Mouse (Mus musculus): ENCODE results near the gene Sema5b.

Sema5b gene

DNA sequence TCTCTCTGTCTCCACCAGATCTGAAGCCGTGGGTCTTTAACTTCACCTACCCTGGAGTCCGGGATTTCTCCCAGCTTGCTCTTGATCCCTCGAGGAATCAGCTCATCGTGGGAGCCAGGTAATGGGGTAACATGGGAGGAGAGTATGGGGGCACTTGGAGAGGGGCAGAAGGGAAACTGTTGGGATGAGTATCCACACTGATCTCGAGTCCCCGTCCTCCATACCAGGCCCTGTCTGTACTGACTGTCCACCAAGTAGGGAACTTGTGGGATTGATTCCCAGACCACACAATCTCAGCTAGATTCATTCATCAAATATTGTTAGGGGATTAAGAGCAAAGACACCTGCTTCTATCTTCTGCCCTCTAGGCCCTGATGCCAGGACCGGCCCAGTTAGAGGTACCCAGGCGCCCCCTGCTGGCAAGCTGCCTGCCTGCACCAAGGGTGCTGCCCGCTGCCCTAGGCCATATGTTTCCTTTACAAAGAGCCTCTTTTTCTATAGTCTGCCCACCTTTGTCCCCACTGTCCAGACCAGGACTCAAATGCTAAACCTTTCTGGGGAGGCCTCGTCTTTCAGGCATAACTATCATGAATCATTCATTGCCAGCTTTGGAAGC is 87.2 kb downstream of the Sema5b start:
- peak; percentile 20 for DNase-seq (ENCODE audit: extremely low spot score, low read depth, low spot score)

DNA sequence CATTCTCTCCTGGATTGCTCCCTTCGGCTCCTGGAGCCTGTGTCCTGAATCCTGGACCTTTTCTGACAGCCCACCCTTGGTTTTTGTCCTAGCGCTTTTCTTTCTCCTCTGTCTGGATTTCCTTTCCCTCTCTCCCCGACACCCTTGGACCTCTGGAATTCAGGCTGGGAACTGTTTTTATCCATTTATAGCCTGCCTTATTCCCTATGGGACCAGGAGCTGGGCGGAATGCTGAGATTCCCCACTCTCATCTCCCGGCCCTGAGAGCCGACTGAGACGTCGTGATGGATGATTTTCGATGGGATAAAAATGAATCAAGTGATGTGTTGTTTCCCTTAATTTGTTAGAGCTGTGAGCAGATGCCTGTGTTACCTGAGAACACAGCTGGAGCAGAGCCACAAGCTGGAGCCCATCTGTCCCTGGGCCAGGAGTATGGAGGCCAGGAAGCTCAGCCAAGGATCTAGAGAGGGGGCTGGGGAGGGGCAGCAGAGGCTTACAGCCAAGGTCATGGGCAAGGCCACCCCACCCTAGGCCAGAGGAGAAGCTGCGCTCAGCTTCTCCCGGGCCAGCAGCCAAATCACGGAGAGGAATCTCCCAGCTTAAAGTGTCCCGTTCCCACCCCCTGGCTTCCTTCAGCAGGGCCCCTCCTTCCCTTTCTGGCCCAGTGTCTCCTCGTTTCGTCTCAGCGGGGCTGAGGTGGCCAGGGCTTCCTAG is 89.7 kb downstream of the Sema5b start:
- no peak for DNase-seq (ENCODE audit: extremely low spot score, low read depth, low spot score)

DNA sequence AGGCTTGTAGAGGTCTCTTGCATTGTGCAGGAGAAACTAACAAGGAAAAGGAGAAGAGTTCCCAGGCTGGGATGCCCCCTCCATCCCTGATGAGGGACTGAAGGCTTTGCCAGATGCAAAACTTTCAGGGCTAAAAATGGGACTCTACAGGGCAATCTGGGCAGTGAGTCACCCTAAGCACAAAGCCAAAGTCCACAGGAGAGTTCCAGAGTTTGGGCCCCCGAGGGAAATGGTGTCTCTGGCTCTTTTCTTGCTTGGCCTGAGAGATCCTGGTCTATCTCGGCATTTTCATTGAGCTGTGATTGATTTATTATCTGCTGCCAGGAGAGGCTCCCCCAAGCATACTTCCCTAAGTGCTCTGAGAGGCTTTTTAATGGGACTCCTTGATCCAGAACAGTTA is 92.1 kb downstream of the Sema5b start:
- no peak for DNase-seq (ENCODE audit: extremely low spot score, low read depth, low spot score)

DNA sequence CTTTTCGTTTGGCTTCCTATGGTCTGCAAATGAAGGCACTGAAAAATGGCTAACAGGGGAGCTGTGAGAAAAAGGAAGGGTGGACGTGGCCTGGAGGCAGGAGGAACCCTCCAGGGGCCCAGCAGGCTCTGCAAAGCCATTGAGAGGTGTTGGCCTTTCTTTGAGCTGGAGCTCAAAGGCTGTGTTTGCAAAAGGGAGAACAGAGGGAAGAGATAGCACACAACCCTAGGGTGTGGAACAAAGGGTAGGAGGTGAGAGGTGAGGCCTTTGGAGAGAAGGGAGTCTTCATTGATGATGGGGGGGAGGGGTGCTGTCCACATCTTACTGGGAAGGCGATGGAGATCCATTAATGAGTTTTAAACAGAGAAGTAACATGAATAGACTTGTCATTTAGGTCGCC is 94.0 kb downstream of the Sema5b start:
- DNase-seq (ENCODE audit: extremely low spot score, low read depth, low spot score) = no peak

DNA sequence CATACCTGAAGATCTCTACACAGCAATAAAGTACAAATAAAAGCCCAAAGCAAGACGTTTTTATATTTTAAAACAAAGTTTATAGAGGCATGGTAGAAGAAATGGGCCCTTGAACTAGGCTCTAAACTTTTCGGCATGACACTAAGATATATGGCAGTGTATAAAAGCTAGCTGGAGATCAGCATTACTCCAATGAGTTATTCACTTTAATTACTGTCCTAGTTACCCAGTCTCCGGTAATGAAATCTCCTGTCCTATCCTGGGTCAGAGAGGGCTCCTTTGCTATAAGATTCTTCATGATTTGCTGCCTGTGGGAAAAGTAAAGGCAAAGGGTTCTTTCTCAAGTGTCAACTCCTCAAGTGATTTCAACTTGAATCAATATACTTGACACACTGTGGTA is 98.6 kb downstream of the Sema5b start:
- DNase-seq (ENCODE audit: extremely low spot score, low read depth, low spot score) = no peak

DNA sequence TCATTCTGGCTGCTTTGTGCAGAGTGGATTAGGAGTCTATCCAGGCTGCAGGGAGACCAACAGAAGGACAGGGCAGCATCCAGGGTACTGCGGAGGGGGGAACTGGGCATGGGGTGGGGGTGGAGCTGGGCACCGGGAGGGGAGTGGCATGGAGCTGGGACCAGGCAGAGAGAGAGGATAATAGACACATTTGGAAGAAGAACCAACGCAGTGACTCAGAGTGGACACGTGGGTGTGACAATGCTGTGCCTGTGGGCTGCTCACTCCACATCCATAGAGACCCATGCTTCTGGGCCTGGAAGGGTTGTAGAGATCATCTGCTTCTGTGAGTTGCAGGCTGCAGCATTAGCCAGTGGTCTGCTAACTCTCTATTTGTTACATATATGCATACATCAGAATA is 107.9 kb downstream of the Sema5b start:
- DNase-seq (ENCODE audit: extremely low spot score, low read depth, low spot score) = no peak

DNA sequence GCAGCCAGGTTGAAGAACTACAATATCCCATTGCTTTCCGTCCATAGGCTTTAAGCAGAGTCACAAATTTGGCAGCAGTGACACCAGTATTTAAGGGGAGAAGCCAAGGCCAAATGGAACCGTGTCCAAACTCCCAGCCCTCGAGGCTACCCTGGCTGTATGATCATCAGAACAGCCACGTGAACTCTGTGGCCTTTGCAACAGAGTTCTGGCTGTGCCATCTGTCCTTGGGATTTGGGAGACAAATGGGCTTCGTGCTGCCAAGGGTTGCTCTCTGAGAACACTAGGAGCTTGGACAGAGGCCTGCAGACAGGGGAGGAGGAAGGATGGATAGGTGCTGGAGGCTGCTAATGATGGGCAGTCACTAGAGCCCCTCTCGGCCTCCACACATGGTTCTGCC is 111.3 kb downstream of the Sema5b start:
- no peak for DNase-seq (ENCODE audit: extremely low spot score, low read depth, low spot score)

DNA sequence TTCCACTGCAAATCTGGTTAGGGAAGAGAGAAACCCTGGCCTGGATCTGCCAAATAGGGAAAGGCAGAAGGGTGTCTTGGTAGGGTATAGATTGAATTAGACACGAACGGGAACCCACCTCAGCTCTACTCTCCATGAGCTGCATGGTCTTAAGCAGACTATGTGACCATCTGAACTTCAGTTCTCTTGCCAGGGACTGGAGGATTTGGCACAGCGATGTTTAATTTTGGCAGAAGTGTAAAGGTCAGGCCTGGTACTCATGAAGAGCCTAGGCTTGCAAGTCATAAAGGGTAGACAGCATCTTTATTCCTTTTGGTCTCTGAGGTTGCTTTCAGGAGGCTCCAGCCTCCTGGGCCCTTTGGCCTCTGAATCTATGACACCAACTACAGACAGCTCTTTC is 111.8 kb downstream of the Sema5b start:
- DNase-seq (ENCODE audit: extremely low spot score, low read depth, low spot score) = no peak

DNA sequence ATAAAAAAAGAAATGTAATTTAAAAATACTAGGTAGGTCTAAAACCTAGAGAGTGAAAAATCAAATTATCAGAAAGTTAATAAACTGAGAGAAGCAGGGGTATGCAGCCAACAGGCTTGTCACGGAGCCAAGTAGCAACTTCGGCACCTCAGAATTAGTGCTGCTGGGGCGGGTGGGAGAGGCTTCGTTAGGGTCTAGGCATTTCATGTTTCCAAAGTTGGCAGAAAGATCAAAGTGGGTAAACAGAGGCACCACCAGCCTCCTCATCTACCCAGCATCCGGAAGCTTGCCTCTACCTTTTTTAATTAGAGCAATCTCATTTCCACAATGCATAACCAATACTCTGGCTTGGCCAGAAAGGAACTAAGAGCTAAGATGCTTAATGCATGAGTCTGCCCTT is 113.0 kb downstream of the Sema5b start:
- DNase-seq (ENCODE audit: extremely low spot score, low read depth, low spot score) = no peak

DNA sequence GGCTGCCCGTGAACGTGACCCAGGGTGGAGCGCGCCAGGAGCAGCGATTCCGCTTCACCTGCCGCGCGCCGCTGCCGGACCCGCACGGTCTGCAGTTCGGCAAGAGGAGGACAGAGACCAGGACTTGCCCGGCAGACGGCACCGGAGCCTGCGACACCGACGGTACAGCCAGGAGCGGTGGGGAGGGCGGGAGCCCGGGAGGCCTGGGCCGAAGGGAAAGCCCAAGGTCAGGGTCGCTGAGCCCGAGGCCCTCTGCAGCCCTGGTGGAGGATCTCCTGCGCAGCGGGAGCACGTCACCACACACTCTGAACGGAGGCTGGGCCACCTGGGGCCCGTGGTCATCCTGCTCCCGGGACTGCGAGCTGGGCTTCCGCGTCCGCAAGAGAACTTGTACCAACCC is 119.3 kb downstream of the Sema5b start:
- no peak for DNase-seq (ENCODE audit: extremely low spot score, low read depth, low spot score)

DNA sequence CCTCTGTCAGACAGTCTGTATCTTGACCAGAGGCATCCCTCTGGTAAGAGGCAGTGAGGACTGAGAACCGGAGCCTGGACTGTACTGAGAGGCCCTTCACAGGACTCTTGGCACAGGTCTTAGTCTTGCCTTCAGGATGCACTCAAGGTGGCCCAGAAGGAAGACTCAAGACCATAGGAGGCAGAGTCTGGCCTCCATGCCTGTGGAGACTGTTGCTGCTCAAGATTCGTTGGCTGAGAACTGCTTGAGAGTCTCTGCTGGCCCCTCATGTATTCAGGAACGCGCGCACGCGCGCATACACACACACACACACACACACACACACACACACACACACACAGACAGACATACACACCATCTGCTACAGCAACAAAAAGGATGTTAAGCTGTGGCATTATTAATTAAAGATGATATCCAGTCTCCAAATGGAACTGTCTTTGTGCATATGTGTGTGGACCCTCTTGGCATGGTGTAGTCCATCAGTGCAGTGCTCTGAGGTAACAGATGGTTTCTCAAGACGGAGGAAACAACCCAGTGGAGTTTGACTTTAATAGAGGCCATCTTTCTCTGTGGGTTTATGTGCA is 123.0 kb downstream of the Sema5b start:
- no peak for DNase-seq (ENCODE audit: extremely low spot score, low read depth, low spot score)

DNA sequence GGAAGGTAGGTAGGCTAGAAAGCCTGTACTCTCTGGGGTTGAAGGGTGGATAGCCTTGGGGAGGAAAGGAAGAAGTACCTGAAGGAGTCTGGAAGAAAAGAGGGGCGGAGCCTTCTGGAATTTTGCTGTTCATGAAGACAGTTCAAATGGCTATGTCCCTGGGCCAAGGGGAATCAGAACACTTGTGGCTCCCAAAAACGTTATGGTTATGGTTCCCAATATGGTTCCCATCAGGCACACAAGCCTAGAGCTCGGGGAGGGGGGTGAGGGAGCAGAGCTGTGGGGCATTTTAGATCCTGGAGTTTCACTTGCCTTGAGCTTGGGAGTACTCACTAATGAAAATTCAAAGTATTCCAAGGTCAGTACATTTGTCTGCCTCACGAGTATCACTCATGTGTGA is 123.9 kb downstream of the Sema5b start:
- no peak for DNase-seq (ENCODE audit: extremely low spot score, low read depth, low spot score)

DNA sequence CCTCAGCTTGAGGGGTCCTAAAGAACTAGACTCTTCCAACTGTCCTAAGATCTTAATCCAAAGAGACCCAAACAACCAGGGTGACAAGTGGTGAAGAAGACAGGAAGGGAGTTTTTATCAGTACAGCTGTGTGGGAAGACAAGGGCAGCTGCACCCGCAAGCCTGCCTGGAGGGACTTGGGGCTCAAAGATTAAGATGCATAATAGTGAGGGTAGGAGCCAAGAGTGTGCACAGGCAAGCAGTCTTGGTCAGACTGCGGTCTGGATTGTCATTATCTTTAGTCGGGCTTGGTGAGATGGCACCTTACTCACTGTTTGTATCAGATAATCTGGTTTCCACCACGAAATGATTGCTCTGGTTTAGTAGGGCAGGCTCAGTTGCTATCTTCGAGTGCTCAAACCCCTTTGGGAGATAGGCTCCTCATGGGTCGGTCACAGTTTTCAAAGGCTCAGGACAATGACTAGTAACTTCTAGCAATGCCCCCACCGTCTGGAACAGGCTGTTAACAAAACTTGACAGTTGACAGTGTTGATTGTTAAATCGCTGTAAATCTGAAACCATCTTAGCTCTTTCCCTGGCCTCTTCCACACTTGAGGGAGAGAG is 136.7 kb downstream of the Sema5b start:
- DNase-seq (ENCODE audit: extremely low spot score, low read depth, low spot score) = no peak

DNA sequence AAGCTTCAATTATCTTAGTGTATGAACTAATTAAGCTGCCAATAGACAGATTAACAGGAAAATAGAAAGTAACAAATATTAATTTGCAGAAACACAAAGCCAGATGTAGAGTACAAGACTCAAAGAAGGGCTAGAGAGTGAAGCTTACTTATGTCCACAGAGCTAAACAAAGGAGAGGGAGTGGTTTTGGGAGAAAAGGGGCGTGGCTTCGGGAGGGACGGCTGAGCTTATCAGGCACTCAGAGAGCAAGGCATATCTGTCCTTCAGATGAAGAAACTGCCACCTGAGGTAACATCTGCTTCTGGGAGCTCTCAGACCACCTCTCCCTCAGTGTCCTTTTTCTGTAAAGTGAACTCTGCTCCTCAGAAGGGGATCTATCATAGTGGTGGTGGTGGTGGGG is 137.5 kb downstream of the Sema5b start:
- DNase-seq (ENCODE audit: extremely low spot score, low read depth, low spot score) = no peak

DNA sequence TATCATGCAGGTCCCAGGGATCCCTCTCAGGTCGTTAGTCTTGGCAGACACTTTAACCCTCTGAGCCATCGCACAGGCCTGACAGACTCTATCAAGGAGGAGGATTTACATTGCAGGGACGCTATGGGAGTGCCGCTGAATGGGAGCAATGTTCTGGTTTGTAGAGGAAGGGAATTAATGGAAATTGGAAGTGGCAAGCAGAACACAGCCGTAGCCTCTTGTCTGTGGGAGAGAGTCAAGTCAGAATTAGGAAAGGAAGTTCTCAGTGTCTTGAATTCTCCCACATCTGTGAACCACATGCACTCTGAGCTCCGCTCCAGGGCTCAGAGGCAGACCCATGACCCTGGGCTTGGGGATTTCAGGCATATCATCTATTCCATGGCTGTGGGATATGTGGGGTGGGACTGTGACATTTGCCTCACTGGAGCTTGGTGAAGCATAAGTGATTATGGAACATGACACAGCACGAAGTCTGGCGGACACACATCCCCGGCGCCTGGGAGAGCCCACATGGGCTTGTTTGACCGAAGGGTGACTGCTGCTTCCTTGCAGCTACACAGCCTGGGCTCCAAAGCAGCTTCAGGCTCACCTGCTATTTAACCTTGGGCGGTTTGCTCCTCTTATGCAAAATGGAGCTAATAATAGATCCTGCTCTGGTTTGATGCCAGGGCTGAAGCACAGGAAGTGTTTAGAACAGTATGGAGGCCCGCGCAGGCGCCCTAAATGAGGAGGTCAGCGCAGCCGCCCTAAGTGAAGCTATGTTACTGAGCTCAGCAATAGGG is 140.6 kb downstream of the Sema5b start:
- no peak for DNase-seq (ENCODE audit: extremely low spot score, low read depth, low spot score)

DNA sequence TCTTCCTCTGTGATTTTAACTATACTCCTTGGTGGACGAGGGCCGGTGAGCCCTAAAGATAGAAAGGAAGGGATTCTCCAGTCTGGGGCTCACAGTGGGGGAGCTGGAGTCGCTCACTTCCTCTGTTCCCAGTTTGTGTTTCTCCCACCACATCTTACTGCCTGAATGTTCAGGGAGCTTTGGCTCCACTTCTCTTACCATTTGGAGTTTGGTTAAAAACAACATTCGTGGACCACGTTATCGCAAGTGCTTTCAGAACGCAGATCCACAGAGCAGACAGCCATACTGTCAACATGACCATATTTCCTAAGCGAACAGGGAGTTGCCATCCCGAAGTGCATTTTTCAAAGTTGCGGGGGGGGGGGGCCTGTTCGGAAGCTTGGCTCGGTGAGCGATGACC is 144.1 kb downstream of the Sema5b start:
- no peak for DNase-seq (ENCODE audit: extremely low spot score, low read depth, low spot score)

DNA sequence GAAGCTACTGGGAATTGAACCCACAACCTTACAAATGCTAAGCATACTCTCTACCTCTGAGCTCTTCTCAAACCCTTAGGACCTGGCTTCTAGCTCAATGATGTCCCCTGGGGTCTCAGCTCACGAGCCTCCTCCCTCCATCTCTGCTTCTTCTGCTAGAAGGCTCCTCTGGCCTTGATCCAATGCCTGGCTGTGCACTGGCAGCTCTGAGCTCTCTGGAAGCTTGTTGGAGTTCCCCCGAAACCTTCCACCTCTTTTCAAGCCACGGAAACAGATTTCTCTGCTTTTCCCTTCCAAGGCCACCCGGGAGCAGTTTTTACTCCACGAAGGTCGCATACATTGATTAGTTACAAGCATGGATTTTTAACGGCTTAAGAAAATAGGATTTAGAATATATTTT is 145.5 kb downstream of the Sema5b start:
- DNase-seq (ENCODE audit: extremely low spot score, low read depth, low spot score) = no peak

DNA sequence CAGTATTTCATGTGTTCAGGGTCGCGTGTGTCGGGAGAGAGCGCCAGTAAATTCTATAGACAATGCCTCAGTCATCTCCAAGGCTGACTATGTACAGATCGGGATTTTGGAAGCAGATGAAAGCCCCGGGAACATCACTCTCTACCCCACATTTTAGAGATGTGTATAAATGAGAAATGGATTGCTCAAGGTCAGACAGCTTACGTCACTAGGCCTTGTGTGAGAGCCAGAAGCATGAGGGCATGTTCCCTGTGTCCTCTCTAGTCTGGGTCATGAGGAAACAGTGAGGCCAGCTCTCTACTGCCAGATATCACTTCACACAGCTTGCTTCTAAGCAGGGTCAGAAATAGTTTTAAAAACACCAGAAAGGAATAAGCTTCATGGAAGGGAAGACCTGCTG is 150.7 kb downstream of the Sema5b start:
- no peak for DNase-seq (ENCODE audit: extremely low spot score, low read depth, low spot score)

DNA sequence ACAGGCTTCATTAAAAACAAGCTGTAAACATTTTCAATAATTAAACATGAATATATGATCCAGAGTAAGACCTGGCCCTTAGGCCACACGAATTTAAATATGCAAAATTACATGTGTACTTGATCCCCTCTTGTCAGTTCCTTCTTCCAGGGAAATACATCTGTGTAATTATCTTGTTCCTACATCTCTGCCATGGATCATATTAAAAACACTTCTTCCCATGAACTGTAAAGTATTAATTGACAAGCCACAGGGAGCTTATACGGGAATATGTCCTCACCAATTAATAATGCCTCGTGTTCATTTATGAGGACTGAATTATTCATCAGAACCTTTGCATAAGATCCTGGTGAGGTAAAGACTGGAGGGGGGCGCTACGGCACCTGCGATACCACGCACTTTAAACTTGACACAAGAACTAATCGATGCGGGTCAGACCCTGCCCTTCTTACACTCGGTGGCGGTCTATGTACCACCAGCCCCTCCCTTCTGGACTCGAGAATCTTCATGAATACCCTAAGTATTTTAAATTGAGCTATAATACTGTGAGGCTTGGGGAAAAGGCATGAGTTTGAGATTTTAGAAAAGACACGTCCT is 153.4 kb downstream of the Sema5b start:
- no peak for DNase-seq (ENCODE audit: extremely low spot score, low read depth, low spot score)

DNA sequence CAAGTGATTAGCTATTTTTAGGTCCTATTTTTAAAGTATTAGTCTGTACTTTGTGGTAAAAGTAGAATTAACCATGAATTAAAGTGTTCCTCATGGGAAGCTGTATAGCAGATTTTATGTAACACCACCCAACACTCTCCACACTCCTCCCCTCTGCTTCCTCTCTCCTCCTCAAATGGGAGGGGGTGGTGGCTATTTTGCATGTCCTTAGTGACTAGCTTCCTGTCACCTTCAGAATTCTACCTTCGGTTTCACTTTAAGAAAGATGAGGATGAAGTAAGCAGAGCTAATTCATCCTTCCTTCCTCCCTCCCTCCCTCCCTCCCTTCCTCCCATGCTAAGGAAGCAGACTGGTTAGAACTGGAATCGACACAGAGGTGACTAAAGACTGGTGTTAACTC is 155.2 kb downstream of the Sema5b start:
- DNase-seq (ENCODE audit: extremely low spot score, low read depth, low spot score) = no peak

DNA sequence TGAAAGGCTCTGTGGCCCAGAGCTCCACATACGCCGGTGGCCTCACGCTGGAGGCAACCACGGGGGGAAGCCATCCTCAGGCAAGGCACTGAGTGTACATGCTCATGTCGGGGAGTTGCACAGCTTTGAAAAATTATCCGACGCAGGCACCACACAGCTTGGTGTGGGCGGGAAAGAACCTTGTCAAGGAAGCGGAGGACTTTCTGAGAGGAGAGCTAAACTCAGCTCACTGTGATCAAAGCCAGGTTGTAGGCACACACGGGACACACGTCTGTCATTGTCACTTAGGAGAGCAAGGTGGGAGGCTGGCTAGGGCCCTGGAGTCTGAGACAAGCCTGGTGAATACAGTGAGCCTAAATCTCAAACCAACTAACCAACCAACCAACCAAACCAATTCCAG is 160.9 kb downstream of the Sema5b start:
- DNase-seq (ENCODE audit: extremely low spot score, low read depth, low spot score) = no peak
